Mouse (Mus musculus) hindbrain, embryonic 11.5 days (tissue): ENCODE data around the gene Phldb2. TPM values are rescaled to one million over a fixed set of nuclear protein-coding genes. Genes with fewer than 3 reads are reported as not detected.

Source experiments
- ATAC-seq: fragments of 200-750 bp; cut with Nextera tagmentation; 2 replicates; pipeline ENCODE4 v1.8.0; 2017; ENCODE audit warnings: mild to moderate bottlenecking, moderate TSS enrichment, moderate library complexity; ENCODE audit not compliant: low FRiP score
- DNase-seq: peaks from one replicate; pipeline ENCODE4 v3.0.0-alpha.2; 2015; ENCODE audit warnings: low spot score
- H3K27ac ChIP-seq: fragments of 300-500 bp; sonication (generic); 2 replicates; pipeline ENCODE4 v1.5.1; 2014; ENCODE audit warnings: mild to moderate bottlenecking, low read depth, low read length
- H3K27me3 ChIP-seq: fragments of 300-500 bp; sonication (generic); 2 replicates; pipeline ENCODE4 v1.6.1; 2014; ENCODE audit warnings: mild to moderate bottlenecking, low read length, moderate library complexity, mixed read lengths; ENCODE audit not compliant: control insufficient read depth, insufficient read depth
- H3K36me3 ChIP-seq: fragments of 300-500 bp; sonication (generic); 2 replicates; pipeline ENCODE4 v1.6.1; 2014; ENCODE audit warnings: mild to moderate bottlenecking, low read length, moderate library complexity, mixed read lengths; ENCODE audit not compliant: control insufficient read depth, insufficient read depth
- H3K4me1 ChIP-seq: fragments of 300-500 bp; sonication (generic); replicated peaks from 2 replicates; pipeline ENCODE4 v1.6.1; 2014; ENCODE audit warnings: low read length, mixed read lengths; ENCODE audit not compliant: control insufficient read depth, insufficient read depth
- H3K4me2 ChIP-seq: fragments of 300-500 bp; sonication (generic); replicated peaks from 2 replicates; pipeline ENCODE4 v1.6.1; 2014; ENCODE audit warnings: mild to moderate bottlenecking, low read depth, low read length
- H3K4me3 ChIP-seq: fragments of 300-500 bp; sonication (generic); 2 replicates; pipeline ENCODE4 v1.5.1; 2014; ENCODE audit warnings: low read depth, low read length
- H3K9ac ChIP-seq: fragments of 300-500 bp; sonication (generic); 2 replicates; pipeline ENCODE4 v1.6.1; 2014; ENCODE audit warnings: low read depth, low read length
- H3K9me3 ChIP-seq: fragments of 300-500 bp; sonication (generic); 2 replicates; pipeline ENCODE4 v1.6.1; 2016; ENCODE audit warnings: low read length; ENCODE audit not compliant: control insufficient read depth
- WGBS: fragments of 180-500 bp; shearing (Covaris S2); extraction: QIAGEN DNeasy Blood & Tissue Kit; methylation state at CpG from one replicate; pipeline ENCODE4 v1.1.7; 2014; 5-methylcytosine and 5-hydroxymethylcytosine counted together
- polyA plus RNA-seq: library from polyadenylated mRNA; unstranded; fragments of >200 nt; fragmentation: Nextera tagmentation; extraction: Ambion mirVana; gene quantifications from 2 replicates; pipeline ENCODE4 v1.2.1, GENCODE M21; 2014

The Phldb2 gene
- polyA plus RNA-seq, 1 experiment from 2014 or later = 31.5 TPM

DNA sequence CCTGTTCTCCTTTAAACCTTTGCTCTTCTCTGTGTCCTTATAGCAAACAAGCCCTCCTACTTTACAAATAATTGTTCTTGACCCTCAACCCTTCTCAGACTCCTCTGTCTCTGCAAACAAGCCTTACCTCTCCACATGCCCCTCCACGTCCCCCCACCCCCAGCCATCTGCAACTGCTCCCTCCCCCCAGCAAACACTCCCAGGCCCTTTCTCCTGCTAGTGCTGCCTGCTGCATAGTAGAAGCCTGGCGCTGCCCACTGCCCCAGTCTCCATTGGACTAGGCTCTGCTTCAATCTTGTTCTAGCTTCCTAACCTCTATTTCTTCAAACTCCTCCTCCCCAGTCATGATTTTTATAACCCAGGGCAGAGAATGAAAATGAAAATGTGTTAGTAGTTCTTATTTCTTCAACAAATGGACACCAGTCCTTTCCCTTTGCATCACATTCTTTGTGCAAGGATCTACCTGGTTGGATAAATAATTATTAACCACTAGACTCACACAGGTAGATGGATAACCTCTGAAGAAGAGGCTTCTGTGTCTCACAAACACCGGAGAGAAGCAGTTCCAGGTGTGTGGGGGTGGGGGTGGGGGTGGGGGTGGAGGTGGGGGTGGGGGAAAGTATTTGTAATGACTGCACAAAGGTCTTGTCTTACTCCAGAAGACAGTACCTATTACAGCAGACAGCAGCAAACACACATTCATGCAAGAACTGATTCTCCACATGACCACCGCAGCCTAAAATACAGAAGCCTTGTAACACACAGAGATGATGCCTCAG, 122.1 kb downstream of the Phldb2 start:
- ATAC-seq (no peak), DNase-seq (no peak)
- 41% methylated on average over 4 of the region's 4 CpGs for WGBS
- Histone ChIP-seq H3K36me3 (no peaks in the 10 kb centered on the region), H3K9ac (no peak overlapping the region), H3K4me2 (no peak overlapping the region), H3K9me3 (no peaks in the 10 kb centered on the region), H3K4me1 (no peaks in the 10 kb centered on the region), H3K27me3 (no peaks in the 10 kb centered on the region), H3K27ac (no peak overlapping the region), H3K4me3 (no peak overlapping the region)

DNA sequence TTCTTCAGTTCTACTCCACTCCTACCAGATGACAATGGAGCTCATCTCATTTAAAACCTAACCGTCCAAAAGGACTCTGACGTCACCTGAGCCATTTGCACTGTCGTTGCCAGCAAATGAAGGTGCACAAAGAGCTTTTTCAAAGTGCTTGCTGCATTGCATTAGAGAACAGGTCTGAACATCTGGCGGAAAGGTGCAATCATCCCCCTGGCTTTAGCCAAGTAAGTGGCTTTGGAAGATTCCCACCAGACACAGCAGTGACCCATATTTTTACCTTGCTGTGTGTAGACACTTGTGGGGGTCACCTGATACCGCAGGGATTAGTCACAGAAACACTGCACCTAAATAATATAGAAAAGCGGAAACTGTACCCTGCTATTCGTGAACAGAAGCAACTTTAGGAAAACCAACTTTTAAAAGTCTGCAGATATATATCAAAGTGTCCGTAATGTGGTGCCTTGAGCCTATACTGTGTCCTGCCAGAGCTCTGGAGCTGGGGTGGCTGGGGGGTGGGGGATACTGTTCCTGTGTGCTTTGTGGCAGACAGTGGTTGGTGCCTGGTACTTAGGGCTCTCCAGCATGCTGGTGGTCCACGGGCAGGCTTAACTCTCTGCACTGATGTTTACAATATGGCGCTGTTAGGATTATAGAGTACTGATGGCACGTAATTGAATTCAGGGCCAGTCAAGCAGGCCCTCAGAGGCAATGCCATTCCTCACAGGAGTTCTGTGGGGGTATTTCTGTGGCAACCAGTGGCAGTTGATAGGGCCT, 123.1 kb downstream of the Phldb2 start:
- H3K27ac ChIP-seq = no peak overlapping the region
- no peak overlapping the region for H3K4me3 ChIP-seq
- 64% methylated on average over 11 of the region's 11 CpGs for WGBS
- ATAC-seq (no peak), DNase-seq (no peak)
- no peaks in the 10 kb centered on the region; the same call in 1 of the 2 replicates for H3K36me3 ChIP-seq
- H3K27me3 ChIP-seq = no peaks in the 10 kb centered on the region
- H3K4me1 ChIP-seq = no peaks in the 10 kb centered on the region
- H3K9me3 ChIP-seq = no peaks in the 10 kb centered on the region
- H3K9ac ChIP-seq = no peak overlapping the region
- no peak overlapping the region for H3K4me2 ChIP-seq

DNA sequence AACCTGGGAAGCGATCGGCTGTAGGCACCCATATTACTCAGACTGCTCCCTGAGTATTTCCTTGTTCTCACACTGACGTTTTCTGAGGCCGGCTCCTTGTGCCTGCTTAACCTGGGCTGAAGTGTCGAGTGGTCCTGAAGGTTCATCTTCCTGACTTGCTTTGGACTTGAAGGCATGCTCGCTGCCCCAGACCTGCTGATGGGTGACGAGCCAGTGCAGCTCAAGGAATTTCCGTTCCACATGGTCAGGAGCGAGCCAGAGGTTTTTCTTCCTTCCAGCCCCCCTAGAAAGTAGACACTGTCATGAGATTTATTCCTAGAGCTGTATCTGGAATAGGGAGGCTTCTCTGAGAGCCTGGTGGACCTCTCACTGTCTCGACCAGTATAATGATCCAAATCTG, 128.1 kb downstream of the Phldb2 start:
- H3K4me2 ChIP-seq = no peak overlapping the region
- ATAC-seq (no peak), DNase-seq (no peak)
- H3K36me3 ChIP-seq = no peaks in the 10 kb centered on the region; the same call in 1 of the 2 replicates
- H3K27me3 ChIP-seq = no peaks in the 10 kb centered on the region
- no peaks in the 10 kb centered on the region for H3K4me1 ChIP-seq
- H3K9me3 ChIP-seq = no peaks in the 10 kb centered on the region
- H3K4me3 ChIP-seq = no peak overlapping the region
- WGBS = 93% methylated on average over 10 of the region's 10 CpGs
- no peak overlapping the region for H3K9ac ChIP-seq
- H3K27ac ChIP-seq = no peak overlapping the region

DNA sequence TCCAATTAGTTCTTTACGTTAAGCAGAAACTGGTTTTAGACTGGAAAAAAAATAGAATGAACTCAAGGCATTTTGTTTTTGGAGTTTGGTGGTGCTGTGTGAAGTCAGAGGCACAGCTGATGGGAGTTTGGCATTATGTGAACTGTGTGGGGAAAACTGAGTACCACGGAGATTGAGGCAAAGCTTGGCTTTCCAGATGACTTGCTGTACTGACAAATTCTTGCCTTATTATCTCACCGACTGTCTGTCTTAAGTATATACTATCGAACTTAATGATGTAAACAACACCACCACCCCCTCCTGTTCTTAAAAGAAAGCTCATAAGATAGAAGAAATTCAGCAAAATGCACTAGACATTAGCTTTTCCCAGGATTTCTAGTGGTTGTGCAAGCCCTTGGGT, 129.4 kb downstream of the Phldb2 start:
- DNase-seq (no peak), ATAC-seq (no peak)
- Histone ChIP-seq H3K9ac (no peak overlapping the region), H3K36me3 (no peaks in the 10 kb centered on the region; the same call in 1 of the 2 replicates), H3K27ac (no peak overlapping the region), H3K4me2 (no peak overlapping the region), H3K9me3 (no peaks in the 10 kb centered on the region), H3K27me3 (no peaks in the 10 kb centered on the region), H3K4me3 (no peak overlapping the region), H3K4me1 (no peaks in the 10 kb centered on the region)
- WGBS = 74% methylated on average over 4 of the region's 4 CpGs

DNA sequence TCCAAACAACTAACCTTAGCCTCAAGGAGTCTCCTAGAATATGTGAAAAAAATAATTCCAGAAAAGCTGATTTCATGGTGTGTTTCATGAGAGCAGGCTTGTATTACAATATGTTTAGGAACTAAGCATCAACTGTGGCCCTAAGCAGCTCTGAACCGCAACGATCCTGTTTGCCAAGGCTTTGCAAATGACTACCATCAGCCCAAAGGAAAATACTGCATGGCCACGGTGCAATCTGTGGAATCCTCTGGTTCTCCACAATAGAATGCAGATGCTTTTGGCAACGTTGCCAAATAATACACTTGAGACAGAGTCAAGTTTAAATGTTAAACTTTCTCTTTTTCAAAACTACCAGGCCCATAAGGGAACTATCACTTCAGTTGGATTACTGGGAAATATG, 133.5 kb downstream of the Phldb2 start:
- WGBS = 88% methylated on average over 4 of the region's 4 CpGs
- Histone ChIP-seq H3K9ac (no peak overlapping the region), H3K27ac (no peak overlapping the region), H3K4me2 (no peak overlapping the region), H3K36me3 (no peaks in the 10 kb centered on the region), H3K9me3 (no peaks in the 10 kb centered on the region), H3K27me3 (no peaks in the 10 kb centered on the region), H3K4me1 (no peaks in the 10 kb centered on the region), H3K4me3 (no peak overlapping the region)
- DNase-seq (no peak), ATAC-seq (no peak)

DNA sequence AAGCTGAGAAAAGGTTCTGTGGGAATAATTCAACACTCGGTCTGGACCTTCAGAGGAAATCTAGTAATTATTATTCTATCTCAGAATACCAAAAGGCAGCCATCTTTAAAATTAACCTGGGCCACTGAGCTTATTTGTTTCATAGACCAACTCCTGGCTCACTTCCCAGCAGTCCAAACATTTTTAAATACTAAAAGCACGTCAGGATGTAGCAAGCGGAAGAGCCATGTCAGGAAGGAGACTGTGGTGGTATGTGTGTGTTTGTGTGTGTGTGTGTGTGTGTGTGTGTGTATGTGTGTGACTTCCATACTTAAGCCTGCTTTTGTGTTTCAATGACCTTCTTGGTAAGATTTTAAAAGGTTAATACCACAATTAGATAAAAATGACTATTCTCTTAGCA, 135.6 kb downstream of the Phldb2 start:
- no peak overlapping the region for H3K4me3 ChIP-seq
- no peaks in the 10 kb centered on the region for H3K36me3 ChIP-seq
- whole genome bisulfite sequencing = 89% methylated on average over 3 of the region's 3 CpGs
- no peak overlapping the region for H3K9ac ChIP-seq
- no peaks in the 10 kb centered on the region for H3K9me3 ChIP-seq
- no peaks in the 10 kb centered on the region for H3K27me3 ChIP-seq
- DNase-seq (no peak), ATAC-seq (no peak)
- no peak overlapping the region for H3K4me2 ChIP-seq
- no peak overlapping the region for H3K27ac ChIP-seq
- H3K4me1 ChIP-seq = no peaks in the 10 kb centered on the region

DNA sequence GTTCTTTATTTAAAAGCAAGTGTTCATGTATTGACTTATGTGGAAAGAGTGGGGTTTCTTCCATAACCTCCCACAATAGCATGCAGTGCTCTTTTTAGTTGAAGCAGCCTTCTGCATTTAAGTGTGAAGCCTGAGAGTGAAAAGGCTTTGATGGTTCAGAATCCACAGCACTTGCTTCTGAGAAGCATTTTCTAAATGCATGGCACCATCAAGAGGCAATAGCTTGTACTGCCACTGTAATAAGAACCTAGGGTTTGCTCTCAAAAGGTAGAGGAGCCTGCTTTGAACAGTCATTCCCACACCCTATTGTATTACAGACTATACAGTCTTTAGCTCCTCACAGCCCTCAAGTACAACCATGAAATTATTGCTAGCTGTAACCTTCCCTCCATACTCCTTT, 136.7 kb downstream of the Phldb2 start:
- ATAC-seq (no peak), DNase-seq (no peak)
- H3K27ac ChIP-seq = no peak overlapping the region

DNA sequence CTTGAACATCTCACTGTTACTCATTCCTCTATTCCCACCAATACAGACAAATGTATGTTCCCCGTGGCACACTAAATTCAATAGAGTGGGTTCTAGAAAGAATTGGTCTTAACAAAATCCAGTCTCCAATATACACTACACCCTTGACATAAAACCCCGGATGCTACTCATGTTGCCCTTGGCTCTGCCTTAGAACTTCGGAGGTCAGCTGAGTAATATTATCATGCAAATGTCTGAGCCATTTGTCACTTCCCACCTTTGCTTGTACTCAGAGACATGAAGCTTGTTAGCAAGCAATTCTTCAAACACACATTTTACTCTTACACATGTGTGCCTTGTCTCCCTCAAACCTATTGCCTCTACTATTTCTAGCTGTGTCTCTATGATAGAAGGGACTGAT, 138.8 kb downstream of the Phldb2 start:
- Histone ChIP-seq H3K9ac (no peak overlapping the region), H3K9me3 (no peaks in the 10 kb centered on the region), H3K4me2 (no peak overlapping the region), H3K27me3 (no peaks in the 10 kb centered on the region), H3K4me1 (no peaks in the 10 kb centered on the region), H3K36me3 (no peaks in the 10 kb centered on the region), H3K27ac (no peak overlapping the region), H3K4me3 (no peak overlapping the region)
- WGBS = 70% methylated on average over 3 of the region's 3 CpGs
- no peak for ATAC-seq
- DNase-seq = no peak

More for the DNA sequence above, 136.7 kb downstream of the Phldb2 start:
- Histone ChIP-seq H3K27me3 (no peaks in the 10 kb centered on the region), H3K4me2 (no peak overlapping the region), H3K9me3 (no peaks in the 10 kb centered on the region), H3K9ac (no peak overlapping the region), H3K36me3 (no peaks in the 10 kb centered on the region), H3K4me1 (no peaks in the 10 kb centered on the region), H3K4me3 (no peak overlapping the region)

DNA sequence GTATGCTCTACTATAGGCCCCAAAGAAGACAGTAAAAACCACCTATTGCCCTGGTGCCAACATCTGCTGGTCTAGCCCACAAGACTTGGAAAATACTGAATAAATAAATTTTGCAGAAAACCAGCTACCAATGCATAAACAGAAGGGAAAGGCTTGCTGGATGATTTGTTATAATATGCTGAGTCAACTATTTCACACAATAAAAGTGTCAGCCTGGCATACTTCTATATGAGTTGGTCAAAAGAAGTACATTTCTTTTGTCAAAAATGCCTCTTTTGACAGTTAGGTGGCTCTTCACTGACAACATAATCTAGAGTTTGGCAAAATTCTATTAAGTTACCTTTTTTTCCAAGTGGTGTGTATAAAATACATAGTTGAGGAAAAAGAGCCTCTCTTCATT, 141.6 kb downstream of the Phldb2 start:
- no peak overlapping the region for H3K4me3 ChIP-seq
- DNase-seq = no peak
- H3K27ac ChIP-seq = no peak overlapping the region
- H3K9ac ChIP-seq = no peak overlapping the region
- no peaks in the 10 kb centered on the region for H3K9me3 ChIP-seq
- ATAC-seq = no peak
- H3K36me3 ChIP-seq = no peaks in the 10 kb centered on the region
- no peak overlapping the region for H3K4me2 ChIP-seq
- no peaks in the 10 kb centered on the region for H3K27me3 ChIP-seq
- H3K4me1 ChIP-seq = no peaks in the 10 kb centered on the region
